ENCODE assay signal across 17 mouse cellular contexts in genomic region chr4:137449132-137449531, GRCm38 (mm10). TPM values are rescaled to one million over a fixed set of nuclear protein-coding genes. Genes with fewer than 3 reads are reported as not detected.
DNase-seq lines count a peak whose midpoint lies in the region; ATAC-seq and TF ChIP-seq lines count a peak whose summit lies in the region.
"Had no signal": no experiment of that assay in that cellular context is flagged by ENCODE, and none has a peak within 500 bp of the region (broad histone marks: within the 10 kb centered on the region; RNA-seq: fewer than 3 reads in every experiment).

No protein-coding gene starts in this region.

- TF ChIP-seq POLR2A in cerebellum, adult 2 months (IDR thresholded peaks at IDR 0.05; ENCODE audit: borderline replicate concordance, insufficient read depth, low read length): no peak

- peak overlapping the region; percentile 34; the same call in 1 of the 2 replicates for H3K9ac ChIP-seq in heart, embryonic 11.5 days (ENCODE audit: low read depth, low read length)
- H3K9ac ChIP-seq in midbrain, embryonic 11.5 days (ENCODE audit: low read length): no peak overlapping the region
- no peak overlapping the region for H3K9ac ChIP-seq in midbrain, embryonic 16.5 days (ENCODE audit: low read depth, low read length)
- no peak overlapping the region for H3K9ac ChIP-seq in hindbrain, embryonic 11.5 days (ENCODE audit: low read depth, low read length)

- H3K4me1 ChIP-seq in heart, embryonic 11.5 days (ENCODE audit: control insufficient read depth, insufficient read depth, low read length): peaks cover 17% of the 10 kb centered on the region
- H3K4me1 ChIP-seq in midbrain, embryonic 11.5 days (ENCODE audit: control insufficient read depth, insufficient read depth, low read length): no peaks in the 10 kb centered on the region
- no peaks in the 10 kb centered on the region for H3K4me1 ChIP-seq in midbrain, embryonic 16.5 days (ENCODE audit: control insufficient read depth, insufficient read depth, low read length)
- H3K4me1 ChIP-seq in hindbrain, embryonic 11.5 days (replicated peaks; ENCODE audit: control insufficient read depth, insufficient read depth, low read length): no peaks in the 10 kb centered on the region
- H3K4me1 ChIP-seq in cerebellum, adult 2 months (ENCODE audit: control insufficient read depth, insufficient read depth, low read length): peaks cover 6% of the 10 kb centered on the region

- H3K27ac ChIP-seq in heart, embryonic 11.5 days (ENCODE audit: low read depth, low read length): no peak overlapping the region
- H3K27ac ChIP-seq in midbrain, embryonic 11.5 days (ENCODE audit: low read depth, low read length): no peak overlapping the region
- H3K27ac ChIP-seq in midbrain, embryonic 16.5 days (ENCODE audit: low read length): no peak overlapping the region
- no peak overlapping the region for H3K27ac ChIP-seq in hindbrain, embryonic 11.5 days (ENCODE audit: low read depth, low read length)
- no peak overlapping the region for H3K27ac ChIP-seq in cerebellum, adult 2 months (ENCODE audit: insufficient read depth, low read length)

- H3K4me3 ChIP-seq in heart, embryonic 11.5 days (ENCODE audit: low read depth, low read length): no peak overlapping the region
- no peak overlapping the region for H3K4me3 ChIP-seq in midbrain, embryonic 11.5 days (ENCODE audit: low read depth, low read length)
- H3K4me3 ChIP-seq in midbrain, embryonic 16.5 days (ENCODE audit: low read depth, low read length): no peak overlapping the region
- no peak overlapping the region for H3K4me3 ChIP-seq in hindbrain, embryonic 11.5 days (ENCODE audit: low read depth, low read length)
- H3K4me3 ChIP-seq in cerebellum, adult 2 months (replicated peaks; ENCODE audit: insufficient read depth, low read depth, low read length): no peak overlapping the region
- H3K4me3 ChIP-seq: forebrain, embryonic 10.5 days had no signal

- no peaks in the 10 kb centered on the region for H3K9me3 ChIP-seq in heart, embryonic 11.5 days (replicated peaks; ENCODE audit: control insufficient read depth, low read length)
- no peaks in the 10 kb centered on the region for H3K9me3 ChIP-seq in midbrain, embryonic 11.5 days (ENCODE audit: control insufficient read depth, low read length)
- H3K9me3 ChIP-seq in midbrain, embryonic 16.5 days (replicated peaks; ENCODE audit: control insufficient read depth, low read length, poor library complexity, severe bottlenecking): no peaks in the 10 kb centered on the region
- no peaks in the 10 kb centered on the region for H3K9me3 ChIP-seq in hindbrain, embryonic 11.5 days (ENCODE audit: control insufficient read depth, low read length)
- H3K9me3 ChIP-seq: forebrain, embryonic 10.5 days had no signal

- no peak; the same call in 1 of the 2 replicates for ATAC-seq in heart, embryonic 11.5 days (replicated peaks; ENCODE audit: insufficient number of reproducible peaks, low FRiP score, low TSS enrichment)
- ATAC-seq in midbrain, embryonic 11.5 days (ENCODE audit: low FRiP score): no peak
- ATAC-seq in midbrain, embryonic 16.5 days: no peak
- no peak for ATAC-seq in hindbrain, embryonic 11.5 days (ENCODE audit: low FRiP score)

- intact Hi-C loops in heart, postnatal 14 days (cut with DNase I): loop anchor here (5.0 kb wide), 1 partner anchor 53 kb away; no protein-coding TSS in a partner anchor

- no peak overlapping the region for H3K4me2 ChIP-seq in heart, embryonic 11.5 days
- H3K4me2 ChIP-seq in midbrain, embryonic 11.5 days: no peak overlapping the region
- no peak overlapping the region for H3K4me2 ChIP-seq in midbrain, embryonic 16.5 days (ENCODE audit: low read length)
- no peak overlapping the region for H3K4me2 ChIP-seq in hindbrain, embryonic 11.5 days (replicated peaks; ENCODE audit: low read depth, low read length)

- no peak for DNase-seq in heart, postnatal 14 days
- peak; percentile 68 for DNase-seq in midbrain, embryonic 11.5 days (ENCODE audit: low spot score, missing footprints)
- DNase-seq in fibroblast of lung, adult 2 months (ENCODE audit: low read depth): peak; percentile 57
- no peak for DNase-seq in hindbrain, embryonic 11.5 days (ENCODE audit: low spot score)
- DNase-seq in right cerebral cortex, adult 2 months (ENCODE audit: low spot score in 2 of 2): no peak
- no peak for DNase-seq in cerebellum, adult 2 months
- DNase-seq: lung, postnatal 10 days; right cerebral cortex, postnatal 25 days had no signal

- WGBS in heart, embryonic 11.5 days (ENCODE audit: insufficient replicate concordance): 47% methylated on average over 2 of the region's 2 CpGs
- 68% methylated on average over 2 of the region's 2 CpGs for WGBS in midbrain, embryonic 11.5 days
- WGBS in midbrain, embryonic 16.5 days: 75% methylated on average over 2 of the region's 2 CpGs
- WGBS in hindbrain, embryonic 11.5 days: 81% methylated on average over 2 of the region's 2 CpGs
- WGBS in cerebellum, adult 2 months: 94% methylated on average over 2 of the region's 2 CpGs

- no peaks in the 10 kb centered on the region for H3K36me3 ChIP-seq in heart, embryonic 11.5 days (ENCODE audit: control insufficient read depth, insufficient read depth, low read length)
- no peaks in the 10 kb centered on the region for H3K36me3 ChIP-seq in midbrain, embryonic 11.5 days (ENCODE audit: control insufficient read depth, insufficient read depth, low read length)
- H3K36me3 ChIP-seq in midbrain, embryonic 16.5 days (ENCODE audit: control insufficient read depth, insufficient read depth, low read length): no peaks in the 10 kb centered on the region
- H3K36me3 ChIP-seq in hindbrain, embryonic 11.5 days (ENCODE audit: control insufficient read depth, insufficient read depth, low read length): no peaks in the 10 kb centered on the region
- H3K36me3 ChIP-seq: forebrain, embryonic 10.5 days had no signal

- TF ChIP-seq CTCF in cerebellum, adult 2 months (IDR thresholded peaks at IDR 0.05; ENCODE audit: borderline replicate concordance, insufficient read depth, low read depth, low read length): no peak

- H3K27me3 ChIP-seq in heart, embryonic 11.5 days (ENCODE audit: control insufficient read depth, insufficient read depth, low read length): no peaks in the 10 kb centered on the region
- no peaks in the 10 kb centered on the region for H3K27me3 ChIP-seq in midbrain, embryonic 11.5 days (ENCODE audit: control insufficient read depth, insufficient read depth, low read length)
- H3K27me3 ChIP-seq in midbrain, embryonic 16.5 days (ENCODE audit: control insufficient read depth, insufficient read depth, low read depth, low read length): no peaks in the 10 kb centered on the region
- H3K27me3 ChIP-seq in hindbrain, embryonic 11.5 days (ENCODE audit: control insufficient read depth, insufficient read depth, low read length): no peaks in the 10 kb centered on the region
- no peaks in the 10 kb centered on the region for H3K27me3 ChIP-seq in cerebellum, adult 2 months (ENCODE audit: control insufficient read depth, insufficient read depth, low read length)

RNA-seq across cellular contexts. Expression of gene 1700013G24Rik, which starts 4.0 kb away (rescaled TPM):
- polyA plus RNA-seq in heart, embryonic 11.5 days (2014; fragmentation: Nextera tagmentation; extraction: Ambion mirVana): not detected in 2 replicates
- total RNA-seq in heart, postnatal 14 days (2021): not detected
- polyA plus RNA-seq in midbrain, embryonic 11.5 days (2014; fragmentation: Nextera tagmentation; extraction: Ambion mirVana): not detected in 2 replicates
- not detected in 2 replicates for polyA plus RNA-seq in midbrain, embryonic 16.5 days (2015; fragmentation: Nextera tagmentation; extraction: Ambion mirVana)
- polyA plus RNA-seq in hindbrain, embryonic 11.5 days (2014; fragmentation: Nextera tagmentation; extraction: Ambion mirVana): not detected in 2 replicates
- polyA plus RNA-seq in cerebellum, adult 2 months (2012; rRNA removed): not detected in 2 replicates
- total RNA-seq: adrenal gland, postnatal 10 days; gastrocnemius, postnatal 25 days; layer of hippocampus, adult 18-20 months; left cerebral cortex, postnatal 14 days; midbrain, postnatal 0 days had no signal
- polyA plus RNA-seq: cortical plate, adult 2 months; forebrain, embryonic 10.5 days; midbrain, postnatal 0 days had no signal

RNA-seq across cellular contexts. Expression of gene Cela3b, which starts 18.8 kb away (rescaled TPM):
- not detected in 2 replicates for polyA plus RNA-seq in heart, embryonic 11.5 days (2014; fragmentation: Nextera tagmentation; extraction: Ambion mirVana)
- total RNA-seq in heart, postnatal 14 days (2021): not detected
- not detected in 2 replicates for polyA plus RNA-seq in midbrain, embryonic 11.5 days (2014; fragmentation: Nextera tagmentation; extraction: Ambion mirVana)
- not detected in 2 replicates for polyA plus RNA-seq in midbrain, embryonic 16.5 days (2015; fragmentation: Nextera tagmentation; extraction: Ambion mirVana)
- polyA plus RNA-seq in hindbrain, embryonic 11.5 days (2014; fragmentation: Nextera tagmentation; extraction: Ambion mirVana): not detected in 2 replicates
- not detected in 2 replicates for polyA plus RNA-seq in cerebellum, adult 2 months (2012; rRNA removed)
- total RNA-seq: adrenal gland, postnatal 10 days; gastrocnemius, postnatal 25 days; layer of hippocampus, adult 18-20 months; left cerebral cortex, postnatal 14 days; midbrain, postnatal 0 days had no signal
- polyA plus RNA-seq: cortical plate, adult 2 months; forebrain, embryonic 10.5 days; midbrain, postnatal 0 days had no signal

RNA-seq across cellular contexts. Expression of gene Hspg2, which starts 19.4 kb away (rescaled TPM):
- polyA plus RNA-seq in heart, embryonic 11.5 days (2014; fragmentation: Nextera tagmentation; extraction: Ambion mirVana): 55.5 and 56.4 TPM in 2 replicates
- 100 to 1,000 TPM; 436 to 447 TPM for total RNA-seq in heart, postnatal 14 days (2021)
- polyA plus RNA-seq in midbrain, embryonic 11.5 days (2014; fragmentation: Nextera tagmentation; extraction: Ambion mirVana): 9.6 and 11.2 TPM in 2 replicates
- 3.4 and 3.6 TPM in 2 replicates for polyA plus RNA-seq in midbrain, embryonic 16.5 days (2015; fragmentation: Nextera tagmentation; extraction: Ambion mirVana)
- 14.7 and 18.1 TPM in 2 replicates for polyA plus RNA-seq in hindbrain, embryonic 11.5 days (2014; fragmentation: Nextera tagmentation; extraction: Ambion mirVana)
- 2.8 and 3.1 TPM in 2 replicates for polyA plus RNA-seq in cerebellum, adult 2 months (2012; rRNA removed)

RNA-seq across cellular contexts. Expression of gene Cela3a, which starts 39.5 kb away (rescaled TPM):
- polyA plus RNA-seq in heart, embryonic 11.5 days (2014; fragmentation: Nextera tagmentation; extraction: Ambion mirVana): not detected in 2 replicates
- not detected for total RNA-seq in heart, postnatal 14 days (2021)
- not detected in 2 replicates for polyA plus RNA-seq in midbrain, embryonic 11.5 days (2014; fragmentation: Nextera tagmentation; extraction: Ambion mirVana)
- not detected in 2 replicates for polyA plus RNA-seq in midbrain, embryonic 16.5 days (2015; fragmentation: Nextera tagmentation; extraction: Ambion mirVana)
- polyA plus RNA-seq in hindbrain, embryonic 11.5 days (2014; fragmentation: Nextera tagmentation; extraction: Ambion mirVana): not detected in 2 replicates
- polyA plus RNA-seq in cerebellum, adult 2 months (2012; rRNA removed): not detected in 2 replicates
- total RNA-seq: adrenal gland, postnatal 10 days; gastrocnemius, postnatal 25 days; layer of hippocampus, adult 18-20 months; left cerebral cortex, postnatal 14 days; midbrain, postnatal 0 days had no signal
- polyA plus RNA-seq: cortical plate, adult 2 months; forebrain, embryonic 10.5 days; midbrain, postnatal 0 days had no signal

Comparison
In these comparisons a context has a peak if more than half of its experiments do, and no peak if none do; other contexts are left out.
1. DNase-seq: peak in midbrain, embryonic 11.5 days (single experiment) and fibroblast of lung, adult 2 months (single experiment); none in heart, postnatal 14 days (0 of 2), hindbrain, embryonic 11.5 days (single experiment), right cerebral cortex, adult 2 months (0 of 2) and cerebellum, adult 2 months (0 of 2).